Mouse (Mus musculus): Measurements from ENCODE around the gene Fgfr2.
"Not testable (repeated sequence)": the region's sequence is repeated elsewhere in the genome, so short reads cannot be mapped to it uniquely, and the experiment has no call there.

- not testable (repeated sequence) for TF ChIP-seq CTCF, EP300 (IDR thresholded peaks at IDR 0.05)
These were observed 27.5 kb downstream of the Fgfr2 start for GRCm38 (mm10) chr7:133095610-133096009.
